Mouse (Mus musculus) myocyte (in vitro differentiated cells): ENCODE measurements around the gene Reg3g. TPM values are rescaled to one million over a fixed set of nuclear protein-coding genes. Genes with fewer than 3 reads are reported as not detected.

Experiments used
- H3K27me3 ChIP-seq: one replicate; pipeline ENCODE4 v1.6.1; 2011; ENCODE audit not compliant: control insufficient read depth, insufficient read depth, insufficient read length
- H3K36me3 ChIP-seq: one replicate; pipeline ENCODE4 v1.6.1; 2011; ENCODE audit not compliant: control insufficient read depth, insufficient read depth
- H3K4me2 ChIP-seq: one replicate; pipeline ENCODE4 v1.6.1; 2011; ENCODE audit warnings: low read depth, control low read depth
- H3K4me3 ChIP-seq: one replicate; pipeline ENCODE4 v1.5.1; 2011; ENCODE audit warnings: mild to moderate bottlenecking, control low read depth, moderate library complexity
- H3K79me2 ChIP-seq: one replicate; pipeline ENCODE4 v1.6.1; 2011; ENCODE audit not compliant: control insufficient read depth, insufficient read depth
- H3ac ChIP-seq: one replicate; pipeline ENCODE4 v1.6.1; 2011; ENCODE audit not compliant: control insufficient read depth, insufficient read length
- CEBPB ChIP-seq: IDR thresholded peaks from 2 replicates; pipeline ENCODE4 v1.6.1; 2011; ENCODE audit warnings: mild to moderate bottlenecking, moderate library complexity; ENCODE audit not compliant: poor library complexity, insufficient read depth, severe bottlenecking
- E2F4 ChIP-seq: IDR thresholded peaks from one replicate; pipeline ENCODE4 v1.6.1; 2011; ENCODE audit warnings: mild to moderate bottlenecking, control low read depth, moderate library complexity; ENCODE audit not compliant: insufficient read depth
- MAX ChIP-seq: IDR thresholded peaks from one replicate; pipeline ENCODE4 v1.6.1; 2011; ENCODE audit warnings: low read depth, mild to moderate bottlenecking, control low read depth
- MYOD1 ChIP-seq, 3 experiments: IDR thresholded peaks; one replicate each; pipeline ENCODE4 v1.6.1; 2011; ENCODE audit warnings: control low read depth in 2 of 3, low read depth in 2 of 3, mild to moderate bottlenecking in 2 of 3, moderate library complexity in 1 of 3; ENCODE audit not compliant: insufficient read length in 2 of 3, control insufficient read depth in 1 of 3
- MYOG ChIP-seq, 3 experiments: IDR thresholded peaks; one replicate each; pipeline ENCODE4 v1.6.1; 2011; ENCODE audit warnings: control low read depth in 2 of 3, low read depth in 2 of 3, mild to moderate bottlenecking in 2 of 3; ENCODE audit not compliant: insufficient read length in 2 of 3, control insufficient read depth in 1 of 3, insufficient read depth in 1 of 3
- POLR2A ChIP-seq: IDR thresholded peaks from one replicate; pipeline ENCODE4 v1.6.1; 2011; ENCODE audit warnings: low read depth, mild to moderate bottlenecking, control low read depth, moderate library complexity; ENCODE audit not compliant: insufficient read length
- POLR2AphosphoS2 ChIP-seq: IDR thresholded peaks from one replicate; pipeline ENCODE4 v1.6.1; 2011; ENCODE audit warnings: low read depth, control low read depth; ENCODE audit not compliant: insufficient read length
- REST ChIP-seq: IDR thresholded peaks from one replicate; pipeline ENCODE4 v1.6.1; 2011; ENCODE audit warnings: mild to moderate bottlenecking, control low read depth, moderate library complexity; ENCODE audit not compliant: insufficient read depth, insufficient read length
- SRF ChIP-seq: IDR thresholded peaks from one replicate; pipeline ENCODE4 v1.6.1; 2011; ENCODE audit warnings: low read depth; ENCODE audit not compliant: control insufficient read depth, insufficient read length
- TCF12 ChIP-seq: IDR thresholded peaks from one replicate; pipeline ENCODE4 v1.6.1; 2011; ENCODE audit warnings: mild to moderate bottlenecking, control low read depth; ENCODE audit not compliant: poor library complexity, insufficient read depth, severe bottlenecking
- TCF3 ChIP-seq: IDR thresholded peaks from one replicate; pipeline ENCODE4 v1.6.1; 2011; ENCODE audit warnings: low read depth, control low read depth; ENCODE audit not compliant: insufficient read length
- USF1 ChIP-seq: IDR thresholded peaks from one replicate; pipeline ENCODE4 v1.6.1; 2011; ENCODE audit warnings: low read depth, mild to moderate bottlenecking, control low read depth, moderate library complexity
- polyA plus RNA-seq: library from polyadenylated mRNA; unstranded; fragments of >200 nt; fragmentation: generic; extraction: Trizol; gene quantifications from one replicate; pipeline ENCODE4 v1.2.1, GENCODE M21; 2012; ENCODE audit warnings: missing spikeins

The Reg3g gene
- not detected for polyA plus RNA-seq

GRCm38 (mm10) chr6:78468772-78469171, at the start of gene Reg3g:
Gene Reg3g (minus strand): TSS chr6:78468872.
- no peaks in the 10 kb centered on the region for H3K36me3 ChIP-seq

DNA sequence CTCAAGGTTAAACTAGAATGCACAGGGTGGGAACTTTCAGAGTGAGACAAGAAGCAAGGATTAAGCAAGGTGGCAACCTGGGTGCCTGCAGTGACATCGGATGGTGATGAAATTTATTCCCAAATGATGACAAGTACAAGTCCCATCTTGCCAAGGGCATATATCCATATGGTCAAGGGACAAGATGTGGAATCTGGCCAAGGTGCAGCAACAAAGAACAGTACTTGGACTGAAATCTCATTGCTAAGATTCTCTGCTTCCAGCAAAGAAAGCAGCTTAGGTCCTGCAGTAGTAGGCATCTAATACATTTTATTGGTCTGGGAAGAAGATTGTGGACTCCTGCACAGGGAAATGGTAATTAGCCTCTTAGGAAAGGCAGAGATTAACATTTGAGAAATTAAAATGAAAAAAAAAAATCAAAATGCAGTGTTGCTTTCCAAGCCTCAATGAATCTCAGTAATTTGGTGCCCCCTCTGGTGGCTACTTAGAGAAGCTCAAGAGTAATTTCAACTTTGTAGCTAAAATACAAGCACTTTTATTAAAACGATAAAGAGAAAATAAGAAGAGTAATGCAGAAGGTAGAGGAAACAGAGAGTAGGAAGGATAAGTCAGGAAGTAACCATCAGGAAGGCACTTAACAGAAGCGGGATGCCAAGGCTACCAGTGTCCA, 47.2 kb upstream of the Reg3g start:
- H3ac ChIP-seq = no peak overlapping the region
- H3K79me2 ChIP-seq = no peaks in the 10 kb centered on the region
- TF ChIP-seq TCF3 = no peak
- TF ChIP-seq POLR2A = no peak
- no peak for TF ChIP-seq POLR2AphosphoS2
- no peak for TF ChIP-seq CEBPB
- no peak overlapping the region for H3K4me2 ChIP-seq
- no peaks in the 10 kb centered on the region for H3K27me3 ChIP-seq
- no peak overlapping the region for H3K4me3 ChIP-seq
- no peaks in the 10 kb centered on the region for H3K36me3 ChIP-seq

More at GRCm38 (mm10) chr6:78468772-78469171, at the start of gene Reg3g:
- no peak for TF ChIP-seq TCF3
- no peak for TF ChIP-seq POLR2AphosphoS2
- TF ChIP-seq E2F4 = no peak
- TF ChIP-seq MAX = no peak
- TF ChIP-seq CEBPB = no peak
- TF ChIP-seq USF1 = no peak
- no peak for TF ChIP-seq REST
- no peak for TF ChIP-seq MYOG (IDR thresholded peaks at IDR 0.05; ENCODE audit: control insufficient read depth in 1 of 3, insufficient read depth in 1 of 3, insufficient read length in 2 of 3, low read depth in 2 of 3)
- no peak for TF ChIP-seq MYOD1 (IDR thresholded peaks at IDR 0.05; ENCODE audit: control insufficient read depth in 1 of 3, insufficient read length in 2 of 3, low read depth in 2 of 3)
- TF ChIP-seq SRF = no peak
- no peak for TF ChIP-seq TCF12
- H3K79me2 ChIP-seq = no peaks in the 10 kb centered on the region
- no peak within 1 kb of the TSS for H3K4me3 ChIP-seq
- no peak within 1 kb of the TSS for H3ac ChIP-seq
- no peaks in the 10 kb centered on the region for H3K27me3 ChIP-seq
- H3K4me2 ChIP-seq = no peak within 1 kb of the TSS

GRCm38 (mm10) chr6:78512833-78513232, 44.2 kb upstream of the Reg3g start:
- Histone ChIP-seq H3K79me2 (no peaks in the 10 kb centered on the region), H3K36me3 (no peaks in the 10 kb centered on the region), H3ac (no peak overlapping the region), H3K4me3 (no peak overlapping the region), H3K27me3 (no peaks in the 10 kb centered on the region), H3K4me2 (no peak overlapping the region)
- TF ChIP-seq MYOG (IDR thresholded peaks at IDR 0.05; ENCODE audit: control insufficient read depth in 1 of 3, insufficient read depth in 1 of 3, insufficient read length in 2 of 3, low read depth in 2 of 3) = no peak
- TF ChIP-seq SRF = no peak
- TF ChIP-seq CEBPB = no peak
- no peak for TF ChIP-seq MAX
- TF ChIP-seq POLR2AphosphoS2 = no peak
- TF ChIP-seq TCF12 = no peak
- no peak for TF ChIP-seq REST
- no peak for TF ChIP-seq USF1
- no peak for TF ChIP-seq E2F4
- no peak for TF ChIP-seq POLR2A
- TF ChIP-seq TCF3 = no peak
- TF ChIP-seq MYOD1 (IDR thresholded peaks at IDR 0.05; ENCODE audit: control insufficient read depth in 1 of 3, insufficient read length in 2 of 3, low read depth in 2 of 3) = no peak

DNA sequence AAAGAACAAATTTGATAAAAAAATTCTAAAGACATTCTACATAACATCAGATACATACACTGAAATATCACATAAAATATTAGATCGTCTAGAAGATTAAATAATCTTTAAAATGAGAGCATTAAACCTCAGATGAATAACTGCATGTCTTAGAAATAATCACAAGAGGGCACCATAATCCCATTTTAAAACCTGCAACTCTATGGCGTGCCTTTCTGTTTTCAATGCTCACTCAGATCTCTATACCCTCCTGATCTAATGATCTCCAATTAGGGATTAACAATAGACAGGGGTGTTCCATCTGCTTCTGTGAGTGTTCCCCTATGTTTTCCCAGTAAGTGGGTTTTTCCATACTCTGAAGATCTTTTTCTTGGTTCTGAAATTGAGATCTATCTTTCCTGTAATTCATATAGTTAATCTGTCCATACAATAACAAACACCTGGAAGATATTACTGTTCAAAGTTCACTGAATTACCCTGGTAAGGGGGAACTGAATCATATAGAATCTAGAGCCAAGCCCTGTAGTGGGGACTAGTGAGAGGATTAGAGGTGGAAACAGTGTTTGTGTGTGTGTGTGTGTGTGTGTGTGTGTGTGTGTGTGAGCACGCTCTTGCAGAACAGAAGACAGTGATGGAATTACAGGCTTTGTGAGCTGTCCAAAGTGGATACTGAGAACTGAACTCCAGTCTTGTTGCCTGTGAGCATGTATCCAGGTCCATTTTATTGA, 41.7 kb upstream of the Reg3g start:
- Histone ChIP-seq H3K27me3 (no peaks in the 10 kb centered on the region), H3K79me2 (no peaks in the 10 kb centered on the region), H3K4me3 (no peak overlapping the region), H3K36me3 (no peaks in the 10 kb centered on the region), H3K4me2 (no peak overlapping the region), H3ac (no peak overlapping the region)
- TF ChIP-seq SRF (no peak), MYOG (IDR thresholded peaks at IDR 0.05; ENCODE audit: control insufficient read depth in 1 of 3, insufficient read depth in 1 of 3, insufficient read length in 2 of 3, low read depth in 2 of 3) (no peak)

DNA sequence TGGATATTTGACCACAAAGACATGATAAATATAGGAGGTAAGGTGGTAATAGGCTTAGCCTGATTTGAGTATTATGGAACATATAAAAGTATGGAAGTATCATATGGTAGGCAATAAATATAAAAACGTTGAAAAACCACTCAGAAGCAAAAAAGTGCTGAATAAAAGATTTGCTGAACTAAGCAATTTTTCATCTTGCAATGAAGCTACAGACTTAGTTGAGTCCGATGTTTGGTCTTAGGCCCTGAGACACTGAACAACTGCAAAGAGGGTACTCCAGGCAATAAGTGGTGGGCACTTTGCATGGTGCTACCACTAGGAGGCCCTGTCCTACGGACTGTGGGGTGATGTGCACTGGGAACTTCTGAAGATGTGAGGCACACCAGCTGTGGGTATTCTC, 37.1 kb upstream of the Reg3g start:
- TF ChIP-seq MYOG (IDR thresholded peaks at IDR 0.05; ENCODE audit: control insufficient read depth in 1 of 3, insufficient read depth in 1 of 3, insufficient read length in 2 of 3, low read depth in 2 of 3) (no peak), POLR2AphosphoS2 (no peak), MYOD1 (IDR thresholded peaks at IDR 0.05; ENCODE audit: control insufficient read depth in 1 of 3, insufficient read length in 2 of 3, low read depth in 2 of 3) (no peak), MAX (no peak), TCF3 (no peak), USF1 (no peak), CEBPB (no peak), SRF (no peak), E2F4 (no peak), TCF12 (no peak), REST (no peak), POLR2A (no peak)

More for the DNA sequence above, 37.1 kb upstream of the Reg3g start:
- no peaks in the 10 kb centered on the region for H3K27me3 ChIP-seq
- no peak overlapping the region for H3K4me3 ChIP-seq
- no peak overlapping the region for H3K4me2 ChIP-seq
- H3ac ChIP-seq = no peak overlapping the region
- H3K36me3 ChIP-seq = no peaks in the 10 kb centered on the region
- H3K79me2 ChIP-seq = no peaks in the 10 kb centered on the region
